Mouse (Mus musculus) splenic B cell, adult 2 months (primary cell): ENCODE measurements at regions not wholly inside any gene's neighbourhood (a gene's known extent, or its start where the extent isn't known, plus 50 kb on each side); places are given as distances from the start of the nearest gene placed in this dataset.

Experiments
- DNase-seq: peaks from one replicate; pipeline ENCODE4 v3.0.0-alpha.2; 2011; ENCODE audit warnings: low read depth, low spot score
- H3K27me3 ChIP-seq: 2 replicates; pipeline ENCODE4 v1.6.1; 2012; ENCODE audit warnings: mild to moderate bottlenecking, low read length, moderate library complexity, mixed read lengths; ENCODE audit not compliant: control insufficient read depth, poor library complexity, insufficient read depth, severe bottlenecking
- H3K36me3 ChIP-seq: 2 replicates; pipeline ENCODE4 v1.6.1; 2012; ENCODE audit warnings: mild to moderate bottlenecking, low read length, moderate library complexity, mixed read lengths; ENCODE audit not compliant: control insufficient read depth, poor library complexity, insufficient read depth, severe bottlenecking

GRCm38 (mm10) chr19:60148313-60148965 lies 78.1 kb downstream of the Fam204a start:
- no peak for DNase-seq
- no peaks in the 10 kb centered on the region for H3K27me3 ChIP-seq
- H3K36me3 ChIP-seq, result no peaks in the 10 kb centered on the region

DNA sequence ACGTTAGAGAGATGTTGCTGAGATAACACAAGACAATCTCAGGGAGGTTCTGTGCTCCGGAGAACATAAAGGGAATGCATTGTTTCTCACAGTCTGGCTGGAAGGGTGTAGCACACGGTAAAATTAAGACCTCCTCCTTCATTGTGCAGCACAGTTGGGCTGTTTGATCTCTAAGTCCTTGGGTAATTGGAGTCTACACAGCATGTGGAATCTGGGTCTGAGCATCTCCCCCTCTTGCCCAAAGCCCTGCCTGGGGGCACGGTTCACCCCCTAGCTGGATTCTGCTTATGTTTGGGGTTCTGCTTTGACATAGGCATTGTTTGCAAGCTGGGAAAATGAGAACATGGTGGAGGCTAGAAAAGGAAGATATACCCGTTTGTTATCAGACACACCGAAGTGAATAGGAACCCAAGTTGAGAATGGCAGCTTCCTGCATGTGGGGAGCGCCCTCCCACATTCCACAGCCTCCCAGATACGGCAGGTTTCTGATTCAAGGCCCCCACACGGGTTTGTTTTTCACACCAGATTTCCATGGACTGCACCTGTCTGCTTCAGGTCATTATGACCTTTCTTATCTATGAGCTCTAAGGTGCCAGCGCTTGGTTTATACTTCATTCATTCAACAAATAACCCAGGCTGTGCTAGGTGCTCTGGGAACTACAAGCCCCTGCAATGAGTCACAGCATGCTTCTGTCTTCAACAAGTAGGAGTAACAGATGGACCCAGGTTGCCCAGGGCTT lies 79.9 kb downstream of the Fam204a start:
- Histone ChIP-seq H3K27me3 (no peaks in the 10 kb centered on the region), H3K36me3 (no peaks in the 10 kb centered on the region)
- DNase-seq, result no peak

GRCm38 (mm10) chr19:60145242-60145641 lies 81.3 kb downstream of the Fam204a start:
- DNase-seq, result no peak
- Histone ChIP-seq H3K36me3 (no peaks in the 10 kb centered on the region), H3K27me3 (no peaks in the 10 kb centered on the region)

GRCm38 (mm10) chr19:60144336-60144989 lies 82.0 kb downstream of the Fam204a start:
- H3K27me3 ChIP-seq, result no peaks in the 10 kb centered on the region
- DNase-seq, result peak; percentile 90
- H3K36me3 ChIP-seq, result no peaks in the 10 kb centered on the region

DNA sequence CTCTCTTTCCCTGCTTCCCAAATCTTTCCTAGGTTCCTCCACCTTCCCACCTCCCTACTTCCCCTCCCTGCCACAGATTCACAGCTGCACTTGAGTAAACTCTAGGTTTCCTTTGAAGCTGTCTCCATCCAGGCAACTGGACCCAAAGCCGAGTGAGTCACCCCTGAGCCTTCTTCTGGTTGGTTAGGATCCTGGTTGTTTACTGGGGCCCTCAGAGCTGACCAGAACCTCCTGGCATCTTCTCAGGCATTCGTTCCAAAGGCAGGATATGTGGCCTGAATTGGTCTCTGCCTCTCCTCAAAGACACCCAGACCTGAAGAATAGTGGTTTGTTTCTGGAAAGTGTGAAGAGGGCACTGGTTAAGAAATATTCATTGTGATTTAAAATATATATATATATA lies 87.6 kb downstream of the Fam204a start:
- no peak for DNase-seq
- H3K27me3 ChIP-seq, result 0 out of 2 replicates have a peak, but pooled peaks cover 1% of the 10 kb centered on the region
- H3K36me3 ChIP-seq, result no peaks in the 10 kb centered on the region

DNA sequence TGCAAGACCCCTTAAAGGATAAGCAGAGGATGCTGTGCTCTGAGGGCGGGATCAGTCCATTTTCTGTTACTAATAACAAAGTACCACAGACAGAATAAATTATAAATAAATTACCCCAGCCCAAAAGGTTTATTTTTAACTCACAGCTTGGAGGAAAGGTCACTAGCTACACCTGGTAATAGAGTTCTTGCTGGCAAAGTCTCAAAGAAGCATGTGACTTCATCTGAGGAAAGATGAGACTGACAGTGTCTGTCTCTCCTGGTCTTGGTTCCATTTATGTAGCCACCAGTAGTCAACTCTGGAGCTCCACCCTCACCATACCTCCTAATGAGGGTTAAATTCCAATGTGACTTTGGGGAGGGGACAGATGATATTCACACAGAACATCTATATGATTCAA lies 90.0 kb downstream of the Fam204a start:
- no peak for DNase-seq
- H3K36me3 ChIP-seq, result no peaks in the 10 kb centered on the region
- H3K27me3 ChIP-seq, result 0 out of 2 replicates have a peak, but pooled peaks cover 1% of the 10 kb centered on the region

DNA sequence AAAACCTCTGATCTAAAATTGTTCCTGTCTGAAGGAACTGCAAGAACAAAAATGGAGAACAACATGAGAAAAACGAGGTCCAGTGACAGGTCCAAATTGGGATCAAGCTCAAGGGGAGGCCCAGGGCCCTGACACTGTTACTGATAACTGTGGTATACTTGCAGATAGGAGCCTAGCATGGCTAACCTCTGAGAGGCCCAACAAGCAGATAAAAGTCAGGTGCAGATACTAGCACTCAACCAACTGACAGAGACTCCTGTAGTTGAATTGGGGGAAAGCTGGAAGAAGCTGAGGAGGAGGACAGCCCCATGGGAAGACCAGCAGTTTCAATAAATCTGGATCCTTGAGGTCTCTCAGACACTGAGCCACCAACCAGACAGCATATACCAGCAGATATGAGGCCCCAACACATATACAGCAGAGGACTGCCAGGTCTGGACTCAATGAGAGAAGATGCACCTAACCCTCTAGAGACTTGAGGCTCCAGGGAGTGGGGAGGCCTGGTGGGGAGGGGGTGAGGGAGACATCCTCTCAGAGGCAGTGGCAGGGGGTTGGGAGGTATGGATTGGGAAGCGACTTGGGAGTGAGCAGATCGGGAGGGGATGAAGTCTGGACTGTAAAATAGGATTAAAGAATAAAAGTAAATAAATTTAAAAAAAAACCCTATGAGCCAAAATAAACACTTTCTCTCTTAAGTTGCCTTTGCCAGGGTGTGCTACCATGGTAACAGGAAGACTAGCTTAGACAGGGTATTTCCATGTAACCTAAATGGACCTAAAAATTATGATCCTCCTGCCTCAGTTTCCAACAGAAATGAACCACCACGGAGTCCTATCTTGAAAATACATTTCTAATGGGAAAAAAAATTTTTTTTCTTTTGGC lies 91.8 kb downstream of the Fam204a start:
- Histone ChIP-seq H3K36me3 (no peaks in the 10 kb centered on the region), H3K27me3 (0 out of 2 replicates have a peak, but pooled peaks cover 1% of the 10 kb centered on the region)
- no peak for DNase-seq

DNA sequence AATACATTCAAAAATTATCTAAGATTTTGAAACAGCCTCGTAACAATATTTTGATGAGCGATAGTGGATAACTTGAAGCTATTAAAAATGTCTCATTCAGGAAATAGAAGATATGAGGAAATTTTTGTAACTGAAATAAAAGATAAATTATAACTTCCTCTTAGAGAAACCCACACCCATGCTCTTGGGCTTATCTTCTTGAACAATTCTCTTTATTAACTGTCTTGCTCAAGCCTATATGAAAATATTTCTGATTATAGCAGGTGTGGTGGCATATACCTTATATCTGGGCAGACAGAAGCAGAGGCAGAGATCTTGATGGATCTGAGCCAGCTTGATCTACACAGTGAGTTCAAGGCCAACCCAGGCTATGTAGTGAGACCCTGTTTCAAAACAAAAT lies 96.9 kb downstream of the Fam204a start:
- DNase-seq, result no peak
- Histone ChIP-seq H3K36me3 (no peaks in the 10 kb centered on the region), H3K27me3 (0 out of 2 replicates have a peak, but pooled peaks cover 1% of the 10 kb centered on the region)

DNA sequence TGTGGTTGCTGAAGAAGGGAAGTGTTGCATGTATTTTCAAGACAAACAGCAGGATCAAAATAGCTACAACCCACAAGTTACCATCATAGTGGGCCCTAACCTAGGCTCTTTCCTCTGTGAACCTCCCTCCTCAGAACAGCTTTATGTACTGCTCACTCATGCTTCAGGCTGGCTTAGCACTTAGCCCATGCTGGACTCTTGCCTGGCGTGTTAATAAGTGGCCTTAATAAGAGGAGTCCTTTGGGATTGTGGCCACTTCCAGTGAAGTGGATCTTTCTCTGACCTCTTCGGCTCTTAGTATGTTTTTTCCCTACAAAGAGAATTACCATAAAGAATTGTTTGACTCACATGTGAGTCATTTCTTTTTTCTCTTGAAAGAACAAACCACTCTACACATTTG lies 101.9 kb downstream of the Fam204a start:
- no peaks in the 10 kb centered on the region for H3K27me3 ChIP-seq
- no peaks in the 10 kb centered on the region for H3K36me3 ChIP-seq
- no peak for DNase-seq

- H3K36me3 ChIP-seq, result no peaks in the 10 kb centered on the region
- no peak for DNase-seq
- H3K27me3 ChIP-seq, result no peaks in the 10 kb centered on the region
Observed at GRCm38 (mm10) chr19:60120917-60121316, 105.6 kb downstream of the Fam204a start.

DNA sequence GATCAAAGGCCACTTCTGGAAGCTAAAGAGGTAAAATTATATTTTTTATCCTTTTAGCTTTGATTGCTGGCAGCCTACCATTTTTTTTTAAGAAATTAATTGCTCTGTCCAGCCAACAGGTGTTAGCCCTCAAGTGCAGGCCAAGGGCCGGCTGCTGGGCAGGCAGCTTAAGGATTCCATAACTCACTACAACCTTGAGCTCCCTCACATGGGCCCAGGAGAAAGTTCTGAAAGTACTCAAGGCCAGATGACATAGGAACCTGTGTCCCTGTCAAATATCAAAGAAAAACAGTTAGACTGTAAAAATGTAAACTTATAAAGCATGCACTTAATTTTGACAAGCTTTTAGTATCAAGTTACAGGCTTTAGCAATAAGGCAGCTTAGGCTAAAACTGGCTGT lies 107.5 kb downstream of the Fam204a start:
- DNase-seq, result no peak
- no peaks in the 10 kb centered on the region for H3K36me3 ChIP-seq

DNA sequence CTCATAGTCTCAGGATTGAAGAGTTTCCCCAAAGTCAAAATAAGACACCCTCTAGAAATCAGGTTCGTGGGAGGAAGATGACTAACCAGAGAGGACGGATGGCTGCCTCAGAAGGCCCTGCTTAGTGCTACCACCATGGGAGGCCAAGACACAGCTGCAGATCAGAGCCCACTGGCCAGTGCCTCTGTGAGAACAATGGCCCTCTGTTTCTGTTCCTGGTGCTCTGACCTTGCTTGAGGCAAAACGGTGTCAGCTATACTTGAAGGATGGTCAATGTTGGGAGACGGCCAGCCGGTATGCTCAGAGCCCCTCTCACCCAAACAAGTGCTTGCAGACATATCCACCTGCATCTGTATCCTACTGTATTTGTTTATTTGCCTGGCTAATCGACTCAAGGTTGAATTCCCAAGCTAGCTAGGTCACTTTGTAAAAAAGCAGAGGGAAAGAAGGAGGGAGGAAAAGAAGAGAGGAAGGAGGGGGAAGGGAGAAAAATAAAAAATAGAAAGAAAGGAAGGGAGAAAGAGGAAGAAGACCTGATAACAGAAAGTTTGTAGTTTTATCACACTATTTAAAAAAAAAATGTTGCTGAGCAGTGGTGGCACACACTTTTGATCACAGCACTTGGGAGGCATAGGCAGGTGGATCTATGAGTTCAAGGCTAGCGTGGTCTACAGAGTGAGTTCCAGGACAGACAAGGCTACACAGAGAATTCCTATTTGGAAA lies 112.7 kb downstream of the Fam204a start:
- DNase-seq, result no peak
- Histone ChIP-seq H3K36me3 (no peaks in the 10 kb centered on the region), H3K27me3 (no peaks in the 10 kb centered on the region)

More for the DNA sequence above, 107.5 kb downstream of the Fam204a start:
- H3K27me3 ChIP-seq, result no peaks in the 10 kb centered on the region

DNA sequence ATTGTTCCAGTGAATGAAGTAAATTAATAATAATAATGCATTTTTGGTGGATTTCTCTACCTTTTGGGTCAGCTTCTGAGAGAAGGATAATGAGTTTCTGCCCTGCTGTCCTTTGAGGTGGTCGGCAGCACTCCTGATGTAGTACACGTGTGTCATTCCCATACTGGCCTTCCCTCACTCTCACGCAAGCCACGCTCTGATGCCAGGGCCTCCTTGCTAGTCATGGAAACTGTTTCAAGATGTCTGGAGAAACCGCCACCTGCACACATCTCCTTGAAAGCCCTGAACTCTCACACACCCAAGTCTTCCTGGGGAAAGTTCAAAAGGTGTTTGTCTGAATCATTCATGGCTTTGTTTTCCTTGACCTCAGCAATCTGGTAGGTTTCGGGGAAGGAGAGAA lies 116.2 kb downstream of the Fam204a start:
- no peaks in the 10 kb centered on the region for H3K36me3 ChIP-seq
- no peak for DNase-seq
- no peaks in the 10 kb centered on the region for H3K27me3 ChIP-seq

GRCm38 (mm10) chr19:60109488-60109887 lies 117.0 kb downstream of the Fam204a start:
- no peaks in the 10 kb centered on the region for H3K36me3 ChIP-seq
- DNase-seq, result no peak
- no peaks in the 10 kb centered on the region for H3K27me3 ChIP-seq
